Mouse (Mus musculus): ENCODE data around the gene Gm13871.
"Not testable (repeated sequence)": the region's sequence is repeated elsewhere in the genome, so short reads cannot be mapped to it uniquely, and the experiment has no call there.

The Gm13871 gene

GRCm38 (mm10) chr4:73905853-73906252, at the start of gene Gm13871:
Gene Gm13871 (minus strand): TSS chr4:73905953.
- not testable (repeated sequence) for DNase-seq

GRCm38 (mm10) chr4:73950375-73950896, 44.7 kb upstream of the Gm13871 start, which contains the start of gene 2310002L09Rik:
Gene 2310002L09Rik (minus strand): TSS chr4:73950846.
- DNase-seq = no peak

- not testable (repeated sequence) for DNase-seq
These were observed 14.9 kb upstream of the Gm13871 start, which contains the start of gene Gm11756 for GRCm38 (mm10) chr4:73920660-73921059. Gene Gm11756 (minus strand): TSS chr4:73920760.

DNA sequence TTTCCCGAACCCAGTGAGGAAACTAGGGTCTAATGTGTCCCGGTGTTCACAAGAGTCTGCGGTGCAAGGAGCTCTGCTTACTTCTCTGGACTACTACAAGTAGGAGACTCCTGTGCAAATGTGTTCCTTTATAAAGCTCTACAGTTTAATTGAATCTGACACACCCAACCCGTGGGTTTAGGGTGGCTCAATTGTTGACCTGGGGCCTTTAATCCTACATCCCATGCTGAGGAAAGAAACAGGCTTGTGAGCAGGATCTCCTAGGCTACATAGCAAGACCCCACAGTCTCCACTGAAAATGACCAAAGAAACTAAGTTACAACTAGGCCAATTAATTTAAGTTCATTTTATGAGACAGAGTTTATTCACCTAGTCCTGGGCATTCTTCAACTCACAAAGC, 14.7 kb downstream of the Gm13871 start, which contains the start of gene Gm11757:
Gene Gm11757 (minus strand): TSS at position 101 of the 400 bp plus-strand sequence.
- not testable (repeated sequence) for DNase-seq

DNA sequence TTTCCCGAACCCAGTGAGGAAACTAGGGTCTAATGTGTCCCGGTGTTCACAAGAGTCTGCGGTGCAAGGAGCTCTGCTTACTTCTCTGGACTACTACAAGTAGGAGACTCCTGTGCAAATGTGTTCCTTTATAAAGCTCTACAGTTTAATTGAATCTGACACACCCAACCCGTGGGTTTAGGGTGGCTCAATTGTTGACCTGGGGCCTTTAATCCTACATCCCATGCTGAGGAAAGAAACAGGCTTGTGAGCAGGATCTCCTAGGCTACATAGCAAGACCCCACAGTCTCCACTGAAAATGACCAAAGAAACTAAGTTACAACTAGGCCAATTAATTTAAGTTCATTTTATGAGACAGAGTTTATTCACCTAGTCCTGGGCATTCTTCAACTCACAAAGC, 29.6 kb downstream of the Gm13871 start, which contains the start of gene Gm11758:
Gene Gm11758 (minus strand): TSS at position 101 of the 400 bp plus-strand sequence.
- DNase-seq = not testable (repeated sequence)
